Mouse (Mus musculus): ENCODE data around the gene Pgpep1l.
"Not testable (repeated sequence)": the region's sequence is repeated elsewhere in the genome, so short reads cannot be mapped to it uniquely, and the experiment has no call there.

Gene Pgpep1l

DNA sequence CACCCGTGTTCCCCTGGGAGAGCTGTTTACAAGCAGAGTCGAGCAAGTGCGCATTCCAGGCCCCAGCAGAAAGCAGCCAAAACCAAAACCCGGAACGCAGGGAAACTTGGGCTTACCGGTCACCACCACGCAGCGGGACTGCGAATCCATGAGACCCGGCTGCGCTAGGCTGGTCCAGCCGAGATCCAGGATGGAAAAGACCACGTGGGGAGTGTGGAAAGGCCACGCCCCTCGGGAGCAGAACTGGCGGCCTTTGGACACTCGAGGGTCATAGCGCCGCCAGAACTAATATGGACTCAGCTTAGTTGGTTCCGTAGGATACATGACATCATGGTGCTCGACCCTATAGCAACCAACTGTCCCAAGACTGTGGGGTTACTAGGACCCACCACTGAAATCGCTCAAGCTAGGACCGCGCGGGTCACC, at the start of gene Pgpep1l:
Pgpep1l (minus strand) TSS at position 206 of the 426 bp plus-strand sequence.
- no peak for DNase-seq (ENCODE audit: low spot score in 2 of 2)

DNA sequence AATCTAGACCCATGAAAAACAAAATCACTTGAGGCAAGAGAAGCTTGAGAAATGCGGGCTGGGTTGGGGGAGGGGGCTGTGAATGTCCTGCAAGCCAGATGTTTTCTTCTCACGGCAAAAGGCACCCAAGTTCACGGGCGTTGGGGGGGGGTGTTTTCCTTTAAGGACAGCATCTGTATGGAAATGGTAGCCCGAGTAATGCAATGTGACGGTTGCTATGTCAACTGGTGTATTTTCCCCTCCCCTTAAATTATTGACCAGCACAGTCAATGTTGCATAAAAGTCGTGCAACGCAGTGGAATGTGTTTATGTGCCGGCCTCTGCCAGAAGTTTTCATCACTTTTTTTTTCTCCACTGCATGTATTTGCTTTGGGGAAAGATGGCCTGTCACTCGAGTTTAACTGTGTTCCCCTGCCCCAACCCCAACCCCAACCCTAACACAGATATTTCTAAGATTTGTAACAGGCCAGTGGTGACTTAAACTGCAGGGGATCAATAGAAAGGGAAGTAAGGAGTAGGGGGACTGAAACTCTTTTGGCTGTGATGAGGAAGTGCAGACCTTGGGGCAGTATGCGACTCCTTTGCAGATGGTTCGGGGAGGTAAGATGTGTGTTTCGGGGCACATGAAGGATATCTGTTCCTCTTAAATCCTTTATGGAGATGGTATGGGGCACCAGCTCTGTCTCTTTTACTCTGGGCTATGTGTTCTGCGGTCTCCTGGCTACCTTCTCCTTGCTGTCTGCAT, 49.2 kb upstream of the Pgpep1l start:
- no peak for DNase-seq (ENCODE audit: low spot score in 2 of 2)

DNA sequence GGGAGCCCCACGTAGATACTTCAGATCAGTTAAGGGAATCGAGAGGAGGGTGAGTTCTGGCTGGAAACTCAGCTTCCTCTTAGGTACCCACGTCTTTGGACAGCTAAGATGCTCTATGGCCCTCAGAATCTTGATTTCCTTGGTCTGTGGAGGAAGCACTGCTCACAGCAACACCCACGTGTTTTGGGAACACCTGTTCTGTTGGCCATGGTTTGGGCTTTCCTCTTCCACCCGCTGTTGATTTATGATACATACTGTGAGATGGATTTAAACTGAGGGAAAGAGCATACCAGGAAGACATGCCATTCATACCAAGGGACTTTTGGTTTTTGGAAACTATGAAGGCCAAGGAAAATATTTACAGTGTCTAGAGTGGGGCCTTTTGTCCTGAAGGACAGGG, 48.4 kb upstream of the Pgpep1l start:
- DNase-seq (ENCODE audit: low spot score in 2 of 2): no peak

DNA sequence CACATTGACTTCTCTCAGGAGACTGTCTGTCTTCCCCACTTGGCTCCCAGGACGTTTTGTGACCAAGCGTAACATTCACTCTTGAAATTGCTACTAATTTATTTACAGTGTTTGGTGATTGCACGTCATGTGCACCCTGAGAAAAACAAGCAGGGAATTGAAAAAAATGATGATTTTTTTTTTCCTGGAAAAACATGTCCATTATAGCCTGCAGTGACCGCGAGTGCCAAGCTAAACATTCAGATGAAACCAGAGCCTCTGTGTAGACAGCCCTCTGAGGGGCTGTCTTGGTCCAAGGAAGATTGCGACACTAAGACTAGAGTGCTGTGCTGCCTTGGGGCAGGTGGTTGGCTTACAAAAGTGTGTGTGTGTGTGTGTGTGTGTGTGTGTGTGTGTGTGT, 47.4 kb upstream of the Pgpep1l start:
- DNase-seq (ENCODE audit: low spot score in 2 of 2): no peak

DNA sequence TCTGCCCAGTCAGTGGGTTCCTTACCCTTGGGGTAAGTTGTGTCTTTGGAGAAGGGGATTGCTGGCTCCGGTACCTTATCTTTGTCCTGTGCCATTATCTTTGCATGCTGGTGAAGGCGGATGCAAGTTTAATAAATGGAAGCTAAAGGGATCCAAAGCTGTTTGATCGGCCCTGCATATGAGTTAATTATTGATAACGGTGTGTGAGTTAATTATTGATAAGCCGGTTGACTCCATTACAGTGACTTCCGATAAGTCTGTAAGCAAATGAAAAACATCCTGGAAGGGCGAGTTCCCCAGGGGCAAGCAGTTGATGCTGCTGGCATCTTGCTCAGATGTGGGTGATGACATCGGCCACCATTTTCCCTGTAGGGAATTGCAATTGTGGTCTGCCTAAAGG, 42.7 kb upstream of the Pgpep1l start:
- DNase-seq (ENCODE audit: low spot score in 2 of 2): no peak

DNA sequence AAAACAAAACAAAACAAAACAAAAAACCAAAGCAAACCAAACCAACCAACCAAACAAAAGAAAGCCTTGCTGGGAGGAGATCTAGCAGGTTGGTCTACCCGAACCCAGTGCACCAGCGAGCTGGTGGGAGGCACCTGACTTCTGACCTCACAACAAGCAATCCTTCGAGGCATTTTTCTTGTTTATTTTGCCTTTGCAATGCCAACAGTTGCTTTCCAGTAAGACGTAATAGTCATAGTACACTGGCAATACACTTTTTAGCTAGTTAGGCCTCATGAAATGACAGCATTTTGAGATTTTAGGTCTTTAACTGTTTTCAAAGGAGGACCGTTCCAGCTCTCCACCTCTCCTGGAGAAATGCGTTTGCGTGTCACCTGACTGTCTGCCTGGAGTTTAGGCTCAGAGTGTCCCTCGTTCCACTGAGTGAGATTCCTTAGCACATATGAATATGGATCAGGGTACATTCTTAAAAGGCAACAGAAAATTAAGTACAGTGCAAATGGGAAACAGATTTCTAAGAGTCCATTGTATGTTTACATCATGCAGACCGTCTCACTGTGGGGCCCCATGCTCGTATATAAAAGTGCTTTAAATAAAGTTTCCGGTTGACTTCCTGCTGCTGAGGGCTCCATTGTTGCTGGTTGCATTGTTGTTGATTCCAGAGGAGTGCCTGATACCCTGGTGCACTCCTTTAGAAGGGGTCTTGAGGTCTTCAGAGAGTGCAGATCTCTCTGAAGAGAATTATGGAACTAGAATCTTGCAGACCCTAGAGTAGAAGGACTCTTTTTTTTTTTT, 41.9 kb upstream of the Pgpep1l start:
- DNase-seq (ENCODE audit: low spot score in 2 of 2): no peak

DNA sequence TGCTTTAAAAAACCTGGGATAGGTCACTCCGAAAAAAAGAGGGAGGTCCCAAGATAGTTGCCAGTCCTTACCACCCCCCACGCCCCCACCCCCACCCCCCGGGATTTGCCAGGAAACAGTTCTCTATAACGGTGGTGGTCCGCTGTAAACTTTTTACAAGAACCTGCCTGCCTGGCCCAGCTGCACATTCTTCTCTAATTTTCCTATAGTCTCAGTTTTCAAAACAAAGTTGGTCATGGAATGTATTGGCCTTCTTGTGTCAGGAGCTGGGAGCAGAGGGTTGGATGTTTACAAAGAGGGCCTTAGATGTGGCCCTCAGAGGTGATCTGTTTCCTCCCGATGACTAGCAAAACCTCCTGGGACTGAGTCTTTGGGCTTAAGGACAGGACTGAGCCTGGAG, 39.7 kb upstream of the Pgpep1l start:
- no peak for DNase-seq (ENCODE audit: low spot score in 2 of 2)

DNA sequence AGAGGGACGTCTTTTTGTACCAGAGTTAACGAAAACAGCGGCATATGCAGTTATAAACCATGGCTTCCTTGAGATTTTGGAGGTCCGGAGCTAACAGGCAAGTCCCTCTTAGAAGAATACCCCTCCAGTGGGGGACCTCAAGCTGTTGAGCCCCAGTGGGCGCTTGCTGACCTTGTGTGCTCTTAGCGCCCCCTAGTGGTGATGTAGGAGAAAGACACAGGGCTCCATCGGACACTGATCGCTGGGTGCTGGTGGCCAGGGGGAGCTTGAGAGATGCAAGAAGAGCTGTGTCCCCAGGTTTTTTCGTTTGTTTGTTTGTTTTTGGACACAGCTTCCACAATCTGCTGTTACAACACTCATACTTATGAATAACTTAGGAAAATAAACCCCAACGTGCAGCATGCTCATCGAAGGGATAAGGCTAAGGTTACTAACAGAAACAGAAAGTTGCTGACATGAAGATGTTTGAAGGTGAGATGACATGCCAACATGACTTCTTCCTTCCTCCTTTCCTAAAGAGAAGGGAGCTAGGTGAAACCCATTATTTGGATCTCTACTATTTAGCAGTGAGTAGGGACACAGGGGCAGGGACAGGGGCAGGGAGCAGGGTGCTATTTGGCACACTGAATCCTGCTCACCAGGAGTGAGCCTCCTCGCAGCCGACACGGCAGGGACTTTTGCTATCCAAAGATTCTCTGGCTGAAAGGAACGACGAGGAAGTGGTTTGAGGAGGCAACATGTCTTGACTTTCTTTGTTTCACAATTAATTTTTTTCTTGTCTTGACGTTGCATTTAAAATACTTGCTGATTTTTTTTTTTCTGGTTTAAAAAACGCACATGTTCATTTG, 38.8 kb upstream of the Pgpep1l start:
- DNase-seq (ENCODE audit: low spot score in 2 of 2): peak; percentile 34 to 55

DNA sequence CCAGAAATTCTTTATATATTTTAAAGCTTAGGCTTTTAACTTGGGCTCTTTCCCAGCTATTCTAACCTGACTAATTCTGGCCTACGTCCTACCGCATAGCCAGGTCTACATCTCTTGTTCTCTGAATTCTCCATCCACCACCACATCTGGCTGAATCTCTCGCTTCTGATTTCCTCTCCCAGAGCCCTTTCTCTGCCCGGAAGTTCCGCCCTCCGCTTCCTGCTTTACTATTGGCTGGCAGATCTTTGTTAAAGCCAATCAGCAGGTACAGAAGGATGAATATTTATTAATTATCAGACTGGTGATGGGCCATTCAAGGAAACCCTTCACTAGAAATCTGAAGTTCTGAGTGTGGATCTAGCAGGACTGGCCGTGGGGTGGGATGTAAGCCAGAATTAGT, 37.1 kb upstream of the Pgpep1l start:
- no peak for DNase-seq (ENCODE audit: low spot score in 2 of 2)

DNA sequence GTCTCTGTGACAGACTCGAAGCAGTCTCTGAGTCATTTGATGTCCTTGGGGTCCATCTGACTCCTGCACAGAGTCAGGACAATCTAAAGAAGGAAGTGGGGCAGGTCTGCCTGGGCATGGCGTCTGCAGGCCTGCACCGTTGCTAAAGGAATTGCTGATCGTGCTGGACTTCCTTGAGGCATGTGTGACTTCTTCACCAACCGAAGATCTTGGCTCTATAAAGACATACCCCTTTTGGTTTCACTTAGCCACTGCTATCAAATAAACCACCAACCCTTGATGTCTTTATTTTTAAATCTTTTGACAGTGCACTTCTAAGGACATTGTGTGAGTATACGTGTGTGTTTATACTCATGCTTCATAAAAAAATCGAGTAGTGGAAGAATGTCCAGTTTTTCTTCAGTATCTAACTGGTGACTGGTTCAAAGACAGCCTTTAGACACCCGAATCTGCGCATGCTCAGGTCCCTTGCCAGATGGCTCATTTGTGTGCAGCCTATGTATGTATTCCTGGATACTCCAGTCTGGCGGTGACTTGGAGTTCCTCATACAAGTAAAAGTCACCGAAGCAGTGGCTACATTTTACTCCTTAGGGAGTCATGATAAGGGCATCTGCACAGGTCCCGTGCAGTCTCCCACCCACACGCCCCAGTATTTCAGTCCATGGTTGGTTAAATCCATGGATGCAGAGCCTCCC, 34.5 kb upstream of the Pgpep1l start:
- DNase-seq (ENCODE audit: low spot score in 2 of 2): no peak

DNA sequence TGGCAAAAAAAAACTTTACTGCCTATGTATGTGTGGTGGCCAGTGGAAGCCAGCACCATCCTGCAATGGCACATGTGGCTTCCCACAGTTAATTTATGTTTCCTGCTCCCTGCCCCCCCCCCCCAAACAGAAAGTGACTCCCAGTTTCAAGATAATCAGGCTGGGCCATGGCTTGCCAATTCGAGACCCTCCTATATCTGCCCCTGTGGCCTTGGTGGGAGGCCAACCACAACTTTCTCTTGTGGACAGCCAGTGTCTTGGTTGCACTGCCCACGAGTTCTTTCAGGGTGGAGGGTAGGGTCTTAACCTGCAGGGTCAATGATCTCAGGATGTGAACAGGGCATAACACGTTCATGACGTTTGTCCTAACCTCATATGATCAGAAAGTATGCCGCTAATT, 32.5 kb upstream of the Pgpep1l start:
- DNase-seq (ENCODE audit: low spot score in 2 of 2): no peak

DNA sequence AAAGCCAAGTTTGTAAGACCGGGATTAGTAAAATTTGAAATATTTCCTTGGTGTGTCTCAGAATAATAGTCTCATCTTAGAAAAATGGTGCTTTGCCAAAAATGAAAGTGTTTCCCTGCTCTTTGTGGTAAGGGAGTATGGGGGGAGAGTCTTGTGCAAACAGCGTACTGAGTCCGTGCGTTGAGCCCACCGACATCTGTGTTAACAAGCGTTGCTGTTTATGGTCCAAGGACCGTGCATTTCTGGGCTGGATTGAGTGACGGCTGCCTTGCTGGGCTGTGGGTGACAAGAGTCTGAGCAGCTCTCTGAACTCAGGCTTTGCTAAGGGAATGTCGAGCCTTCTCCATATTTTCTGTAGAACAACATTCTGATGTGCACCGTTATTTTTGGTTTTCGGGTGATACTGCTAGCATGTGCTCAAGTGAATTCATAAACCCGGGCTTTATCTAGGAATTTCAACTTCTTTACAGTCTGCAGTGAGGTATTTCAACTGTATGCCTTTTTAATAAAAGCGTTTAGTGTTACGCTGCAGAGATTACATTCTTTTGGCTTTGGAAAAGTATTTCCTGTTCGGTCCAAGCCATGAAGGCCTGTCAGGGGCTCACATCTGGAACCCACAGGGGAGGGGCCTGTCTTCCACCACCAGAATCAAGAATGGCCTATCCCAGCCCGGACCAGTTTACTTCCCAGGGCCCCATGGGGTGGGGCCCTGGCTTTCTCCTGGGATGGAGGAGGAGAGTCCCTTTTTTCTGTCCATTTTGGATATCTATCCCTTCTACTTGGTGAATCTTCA, 30.2 kb upstream of the Pgpep1l start:
- DNase-seq (ENCODE audit: low spot score in 2 of 2): no peak

DNA sequence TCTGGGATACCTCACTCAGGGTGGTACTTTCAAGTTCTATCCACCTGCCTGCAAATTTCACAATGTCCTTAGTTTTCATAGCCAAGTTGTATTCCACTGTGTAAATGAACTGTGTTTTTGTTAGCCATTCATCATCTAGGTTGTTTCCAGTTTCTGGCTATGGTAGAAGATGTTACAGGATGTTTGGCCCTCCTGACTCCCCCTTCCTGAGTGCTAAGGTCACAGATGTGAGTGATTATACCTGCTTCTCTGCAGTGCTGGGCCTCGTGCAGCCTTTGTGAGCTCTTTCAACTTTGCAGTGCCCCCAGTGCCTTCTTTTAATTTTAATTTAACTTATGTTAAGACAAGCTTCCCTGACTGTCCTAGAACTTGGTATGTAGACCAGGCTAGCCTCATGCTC, 27.6 kb upstream of the Pgpep1l start:
- DNase-seq (ENCODE audit: low spot score in 2 of 2): no peak

DNA sequence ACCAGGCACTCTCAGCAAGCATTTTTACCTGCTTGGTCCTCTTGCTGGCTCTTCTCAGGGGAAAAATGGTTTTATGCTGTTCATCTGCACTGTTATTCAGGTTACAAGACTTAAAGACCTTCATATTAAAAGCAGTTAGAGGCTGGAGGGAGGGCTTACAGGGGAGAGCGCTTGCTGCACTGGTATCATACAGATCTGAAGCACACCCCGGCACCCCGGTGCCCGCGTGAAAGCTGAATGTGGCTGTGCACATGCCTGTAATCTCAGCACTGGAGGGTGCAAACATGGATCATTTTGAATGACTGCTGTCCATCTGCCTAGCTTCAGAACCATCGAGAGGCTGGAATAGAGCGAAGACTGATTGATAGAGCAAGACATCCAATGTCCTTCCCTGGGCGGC, 25.0 kb upstream of the Pgpep1l start:
- no peak for DNase-seq (ENCODE audit: low spot score in 2 of 2)

DNA sequence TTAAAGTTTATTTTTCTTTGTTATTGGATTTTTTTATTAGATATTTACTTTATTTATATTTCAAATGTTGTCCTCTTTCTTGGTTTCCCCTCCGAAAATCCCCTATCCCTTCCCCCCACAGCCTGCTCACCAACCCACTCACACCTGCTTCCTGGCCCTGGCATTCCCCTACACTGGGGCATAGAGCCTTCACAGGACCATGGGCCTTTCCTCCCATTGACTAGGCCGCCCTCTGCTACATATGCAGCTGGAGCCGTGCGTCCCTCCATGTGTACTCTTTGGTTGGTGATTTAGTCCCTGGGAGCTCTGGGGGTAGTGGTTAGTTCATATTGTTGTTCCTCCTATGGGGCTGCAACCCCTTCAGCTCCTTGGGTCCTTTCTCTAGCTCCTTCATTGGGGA, 24.0 kb upstream of the Pgpep1l start:
- not testable (repeated sequence) for DNase-seq (ENCODE audit: low spot score in 2 of 2)

DNA sequence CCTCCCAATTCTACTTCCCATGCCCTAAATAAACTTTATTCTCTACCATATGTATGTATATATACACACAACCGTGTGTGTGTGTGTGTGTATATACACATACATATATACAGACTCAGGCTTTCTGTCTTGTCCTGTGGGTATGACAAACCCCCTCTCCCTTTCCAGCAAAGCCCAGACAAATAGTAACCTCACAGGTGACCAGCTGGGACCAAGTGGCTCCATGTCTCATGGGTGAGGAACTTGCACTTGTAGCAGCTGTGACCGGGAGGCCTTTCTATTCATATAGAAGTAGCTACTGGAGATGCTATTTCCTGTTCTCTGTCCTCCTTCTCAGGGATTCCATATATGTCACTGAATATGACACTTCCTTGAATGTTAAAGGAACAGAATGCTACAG, 23.5 kb upstream of the Pgpep1l start:
- DNase-seq (ENCODE audit: low spot score in 2 of 2): no peak

DNA sequence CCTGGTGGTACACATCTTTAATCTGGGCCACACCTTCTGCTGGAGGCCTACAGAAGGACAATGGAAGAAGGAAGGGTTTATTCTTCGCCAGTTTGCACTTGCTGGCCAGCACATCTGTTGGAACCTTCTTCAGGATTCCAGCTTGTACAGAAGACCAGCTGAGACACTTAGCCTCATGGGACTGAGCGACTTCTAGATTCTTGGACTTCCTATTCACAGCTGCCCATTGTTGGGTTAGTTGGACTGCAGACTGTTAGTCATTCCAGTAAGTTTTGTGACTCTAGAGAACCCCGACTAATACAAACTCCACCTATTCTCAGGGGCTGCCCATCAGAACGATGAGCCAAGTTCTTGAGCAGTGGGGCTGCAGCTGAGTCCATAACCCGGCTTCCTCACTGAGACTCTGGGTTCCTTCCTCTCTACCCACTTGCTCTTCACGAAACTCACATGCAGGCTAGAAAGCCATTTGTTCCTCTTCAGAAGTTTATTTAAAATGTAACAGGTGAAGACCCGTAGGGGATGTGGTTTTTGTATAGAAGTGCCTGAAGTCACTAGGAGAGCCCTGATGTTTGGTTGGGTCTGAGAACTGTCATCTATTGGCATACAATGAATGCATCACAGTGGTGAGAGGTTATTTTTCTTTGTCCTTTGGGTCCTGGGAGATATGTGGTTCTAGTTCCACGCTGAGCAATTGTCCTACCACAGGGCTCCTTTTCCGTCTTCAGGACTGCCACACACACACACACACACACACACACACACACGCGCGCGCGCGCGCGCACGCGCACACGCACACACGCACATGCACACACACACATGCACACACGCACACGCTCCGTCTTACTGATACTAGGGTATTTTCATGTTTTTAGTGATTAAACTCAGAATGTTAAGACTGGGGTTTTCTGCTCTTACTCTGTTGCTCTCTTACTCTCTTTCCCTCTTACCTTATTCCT, 22.8 kb upstream of the Pgpep1l start:
- DNase-seq (ENCODE audit: low spot score in 2 of 2): no peak

DNA sequence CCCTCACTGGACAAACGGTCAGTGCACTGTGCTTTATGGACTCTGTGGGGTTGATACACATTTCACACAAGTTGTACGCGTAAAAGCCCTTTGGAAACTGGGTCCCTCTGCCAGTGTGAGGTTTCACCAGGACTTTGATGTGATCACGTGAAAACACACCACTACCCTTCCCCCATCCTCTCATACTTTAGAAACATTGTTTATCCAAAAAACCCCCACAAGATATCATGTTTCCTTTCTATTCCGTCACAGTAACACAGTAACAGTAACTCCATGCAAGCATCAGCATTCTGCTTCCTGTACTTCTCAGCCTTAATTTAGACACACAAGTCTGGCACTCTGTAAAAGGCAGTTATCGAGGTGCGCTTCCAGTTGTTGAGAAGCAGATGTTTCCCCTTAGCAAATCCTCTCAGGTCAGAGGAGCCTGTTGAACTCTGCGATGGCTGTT, 21.8 kb upstream of the Pgpep1l start:
- DNase-seq (ENCODE audit: low spot score in 2 of 2): no peak

DNA sequence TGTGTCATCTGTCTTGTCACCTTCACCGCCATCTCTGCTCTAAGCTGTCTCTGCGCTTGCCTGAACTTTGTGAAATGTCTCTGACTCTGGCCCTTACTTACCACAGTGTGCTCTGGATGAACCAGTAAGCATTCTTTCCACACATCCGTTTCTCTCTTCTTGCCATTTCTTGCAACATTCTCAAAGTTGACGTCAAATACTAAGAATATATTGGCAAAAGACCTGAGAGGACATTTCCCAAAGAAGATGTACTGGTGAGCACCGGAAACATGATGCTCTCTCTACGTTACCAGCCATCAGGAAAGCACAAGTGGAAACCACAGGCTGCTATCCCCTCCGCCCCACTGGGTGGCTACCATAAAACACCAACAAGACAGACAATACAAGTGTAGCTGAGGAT, 19.7 kb upstream of the Pgpep1l start:
- DNase-seq (ENCODE audit: low spot score in 2 of 2): no peak

DNA sequence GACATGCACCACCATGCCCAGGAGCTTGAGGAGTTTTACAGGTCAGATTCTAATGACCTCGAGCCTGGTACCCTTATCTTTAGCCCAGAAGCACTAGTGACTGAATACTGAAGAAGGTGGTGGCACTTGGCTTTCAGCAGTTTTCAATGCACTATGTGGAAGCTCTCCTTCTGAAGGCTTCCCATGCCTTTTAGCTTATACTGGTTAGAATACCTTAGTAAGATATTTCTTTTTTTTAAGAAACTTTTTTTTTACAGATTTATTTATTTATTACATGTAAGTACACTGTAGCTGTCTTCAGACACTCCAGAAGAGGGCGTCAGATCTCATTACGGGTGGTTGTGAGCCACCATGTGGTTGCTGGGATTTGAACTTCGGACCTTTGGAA, 19.1 kb upstream of the Pgpep1l start:
- not testable (repeated sequence) for DNase-seq (ENCODE audit: low spot score in 2 of 2)
